Mouse (Mus musculus) layer of hippocampus, adult 8-10 months (tissue): Measurements from ENCODE around the gene Capns2. TPM values are rescaled to one million over a fixed set of nuclear protein-coding genes. Genes with fewer than 3 reads are reported as not detected.
"Not testable (repeated sequence)": the region's sequence is repeated elsewhere in the genome, so short reads cannot be mapped to it uniquely, and the experiment has no call there.

Experiments used
- DNase-seq, 2 experiments: peaks; one replicate each; pipeline ENCODE4 v3.0.0; 2022; ENCODE audit warnings: low spot score in 2 of 2
- total RNA-seq, 4 experiments: library from RNA; stranded (reverse); gene quantifications; 2 replicates each; pipeline ENCODE4 v1.2.4; 2022

Gene Capns2
- total RNA-seq = 1 to 10 TPM; 1.1 to 1.8 (median 1.4) TPM

DNA sequence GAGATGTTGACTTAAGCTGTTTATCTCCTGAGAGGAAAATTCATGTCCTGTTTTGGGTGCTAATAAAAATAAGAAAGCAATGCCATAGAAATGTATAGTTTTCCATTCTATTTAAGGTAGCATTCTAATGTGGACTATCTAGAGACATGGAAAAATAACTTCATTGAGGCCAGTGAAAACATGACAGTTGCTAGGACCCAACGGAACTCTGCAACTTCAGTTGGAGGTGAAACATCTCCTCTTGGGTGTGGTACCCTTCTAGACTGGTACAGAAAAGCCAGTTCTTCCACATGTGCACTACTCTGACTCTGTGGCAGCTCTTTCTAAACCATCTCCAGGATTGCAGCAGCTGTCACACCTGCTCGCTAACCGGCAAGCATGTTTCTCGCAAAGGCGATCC lies at the start of gene Capns2:
TSS of gene Capns2 (plus strand) at position 301 of the 400 bp plus-strand sequence.
- DNase-seq = no peak

DNA sequence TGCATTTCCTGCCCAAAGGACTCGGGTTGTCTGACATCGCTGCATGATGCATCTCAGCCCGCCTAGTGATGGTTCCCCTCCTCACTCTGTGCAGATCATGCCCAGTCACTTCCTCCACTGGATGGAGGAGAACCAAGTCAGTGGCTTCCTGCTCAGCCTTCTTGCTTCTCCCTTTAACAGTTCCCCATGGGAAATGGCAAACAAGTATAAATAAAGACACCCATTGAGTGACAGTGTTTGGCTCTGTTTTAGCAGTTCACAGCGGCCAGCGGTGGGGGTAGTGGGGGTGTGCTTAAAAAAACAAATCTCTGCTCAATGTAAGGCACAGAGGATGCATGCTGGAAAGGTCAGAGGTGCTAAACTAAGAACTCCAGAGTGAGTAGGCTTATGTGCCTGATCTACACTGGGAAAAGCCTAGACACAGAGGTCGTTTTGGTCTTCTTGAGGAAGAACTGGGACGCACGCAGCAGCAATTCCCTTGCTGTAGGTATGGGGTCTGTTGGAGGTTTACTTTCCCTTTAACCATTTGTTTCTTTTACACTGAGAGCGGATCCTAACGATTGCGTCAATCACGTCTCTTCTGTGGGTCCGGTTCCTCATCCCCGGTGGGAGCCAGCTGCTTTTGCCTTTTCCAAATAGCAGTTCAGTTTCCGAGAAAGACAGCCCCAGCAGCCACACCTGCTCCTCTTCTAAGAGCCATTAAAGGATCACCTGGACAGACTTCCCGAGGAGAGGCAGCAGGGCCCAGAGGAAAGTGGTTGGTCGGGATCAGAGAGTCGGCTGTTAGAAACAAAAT lies 47.8 kb upstream of the Capns2 start:
- DNase-seq = no peak

DNA sequence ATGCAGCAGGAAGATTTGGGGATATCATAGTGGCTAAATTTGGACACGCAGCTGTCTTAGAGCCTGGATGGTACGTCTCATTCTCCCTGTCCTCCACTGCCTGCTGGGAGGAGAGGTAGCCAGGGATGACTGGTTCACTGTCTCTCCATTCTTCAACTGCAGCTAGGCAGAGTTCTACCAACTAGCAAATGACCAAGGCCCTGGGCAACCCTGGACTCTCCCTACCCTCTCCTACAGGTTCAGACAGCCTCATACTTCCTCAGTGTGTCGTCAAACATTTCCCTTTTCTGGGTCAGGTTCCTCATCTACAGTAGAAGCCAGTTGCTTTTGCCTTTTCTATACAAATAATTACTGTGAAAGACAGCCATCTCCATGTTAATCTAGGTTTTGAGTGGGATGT lies 46.5 kb upstream of the Capns2 start:
- DNase-seq = no peak

DNA sequence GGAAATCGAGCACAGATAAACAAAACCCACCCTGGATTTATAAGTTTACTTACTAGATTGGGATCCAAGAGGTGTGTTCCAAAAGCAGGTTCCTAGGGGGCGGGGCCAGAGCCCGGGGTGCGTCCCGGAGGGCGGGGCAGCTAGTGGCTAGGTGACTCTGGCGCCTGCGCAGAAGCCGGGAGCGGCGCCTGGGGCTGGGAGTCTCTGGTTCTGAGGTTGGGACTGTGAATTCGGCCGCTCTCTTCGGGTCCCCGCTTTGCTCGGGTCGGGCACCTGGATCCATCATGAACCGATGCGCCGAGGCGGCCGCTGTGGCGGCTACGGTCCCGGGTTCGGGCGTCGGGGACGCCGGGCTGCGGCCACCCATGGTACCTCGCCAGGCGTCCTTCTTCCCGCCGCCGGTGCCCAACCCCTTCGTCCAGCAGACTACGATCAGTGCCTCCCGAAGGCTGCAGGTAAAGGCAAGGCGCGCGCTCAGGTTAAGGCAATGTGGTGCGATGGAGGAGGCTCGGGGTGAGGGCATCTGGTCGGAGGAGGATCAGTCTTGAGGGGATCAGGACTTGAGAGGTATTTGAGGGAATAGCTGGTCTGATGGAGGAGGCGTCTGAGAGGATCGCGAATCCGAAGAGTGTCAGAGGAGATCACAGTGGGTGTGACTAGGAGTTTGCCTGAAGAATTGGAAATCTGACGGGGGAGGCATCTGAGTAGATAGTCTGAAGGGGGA lies 45.9 kb upstream of the Capns2 start, which contains the start of gene Lpcat2:
TSS of gene Lpcat2 (plus strand) at position 169 of the 724 bp plus-strand sequence.
- peak; percentile 48 to 73 for DNase-seq

DNA sequence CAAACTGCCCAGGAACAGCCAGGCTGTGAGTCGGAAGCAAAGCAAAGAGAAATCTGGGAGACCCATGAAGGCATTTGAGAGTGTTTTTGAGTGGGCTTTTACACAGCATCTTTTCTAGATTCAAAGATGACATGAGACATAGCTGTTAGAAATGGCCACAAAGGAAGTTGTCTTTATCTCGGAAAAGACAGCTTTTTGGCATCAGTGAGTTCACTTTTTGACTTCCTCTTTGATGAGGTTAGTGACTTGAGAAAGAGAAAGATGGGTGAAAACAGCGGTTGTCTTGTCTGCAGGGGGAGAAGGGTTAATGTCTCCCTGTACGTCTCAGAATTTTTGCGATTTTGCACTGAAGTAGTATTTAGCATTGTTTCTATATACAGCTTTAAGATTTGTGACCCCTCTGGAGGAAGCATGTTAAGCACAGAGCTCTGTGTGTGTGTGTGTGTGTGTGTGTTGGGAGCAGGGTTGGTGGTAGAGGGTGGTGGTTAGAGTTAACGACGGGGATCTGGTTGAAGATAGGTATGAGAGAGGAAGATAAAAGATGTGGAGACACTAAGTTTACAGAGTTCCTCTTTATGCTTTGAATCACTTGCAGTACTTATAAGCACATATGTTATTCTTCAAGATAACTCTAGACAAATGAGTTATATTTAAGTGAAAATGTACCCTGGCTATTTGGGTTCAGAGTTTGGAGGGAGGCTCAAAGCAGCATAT lies 44.8 kb upstream of the Capns2 start:
- no peak for DNase-seq

DNA sequence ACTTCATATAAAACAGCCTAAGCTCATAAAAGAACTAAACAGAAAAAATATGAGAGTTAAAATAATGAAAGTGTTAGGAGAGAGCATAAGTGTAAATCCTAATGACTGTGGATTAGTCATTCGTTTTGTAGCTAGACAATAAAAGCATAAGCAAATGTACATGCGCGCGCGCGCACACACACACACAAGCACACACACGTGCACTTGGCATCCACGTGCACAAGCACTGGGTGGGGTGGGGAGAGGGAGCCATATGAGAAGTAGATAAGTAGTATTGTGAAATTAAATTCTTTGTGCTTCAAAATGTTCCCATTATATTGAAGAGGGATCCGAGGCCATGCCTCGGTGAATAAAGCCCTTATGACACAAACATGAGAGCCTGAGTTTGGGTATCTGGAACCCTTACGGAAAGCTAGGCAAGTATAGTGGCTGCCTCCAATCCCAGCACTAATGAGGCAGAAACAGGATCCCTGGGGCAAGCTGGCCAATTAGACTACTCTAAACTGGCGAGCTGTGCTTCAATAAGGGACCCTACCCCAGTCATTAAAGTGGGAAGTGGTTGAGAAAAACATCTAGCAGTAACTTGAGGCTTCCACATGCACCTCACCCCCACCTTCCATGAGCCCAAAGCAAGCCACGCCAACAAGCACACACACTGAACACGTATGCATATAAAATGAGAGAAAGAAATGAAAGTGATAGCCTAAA lies 42.6 kb upstream of the Capns2 start:
- DNase-seq = no peak

DNA sequence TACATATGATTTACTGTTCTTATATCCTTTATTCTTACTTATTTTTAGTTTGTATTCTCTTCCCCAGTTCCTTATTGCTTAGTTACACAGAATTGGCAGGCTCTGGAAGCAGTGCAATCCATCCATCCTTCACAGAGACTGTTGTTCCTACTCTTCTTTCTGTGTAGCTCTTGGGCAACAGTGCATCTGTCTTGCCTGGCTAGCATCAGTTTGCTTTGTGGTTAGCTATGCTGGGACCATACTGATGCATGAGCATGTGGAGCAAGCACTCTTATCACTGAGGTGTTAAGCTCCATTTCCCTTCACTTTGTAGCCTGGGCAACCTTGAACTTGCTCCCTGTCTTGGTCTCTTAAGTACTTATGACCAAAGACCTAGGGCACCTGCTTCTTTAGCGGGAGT lies 39.2 kb upstream of the Capns2 start:
- no peak for DNase-seq

DNA sequence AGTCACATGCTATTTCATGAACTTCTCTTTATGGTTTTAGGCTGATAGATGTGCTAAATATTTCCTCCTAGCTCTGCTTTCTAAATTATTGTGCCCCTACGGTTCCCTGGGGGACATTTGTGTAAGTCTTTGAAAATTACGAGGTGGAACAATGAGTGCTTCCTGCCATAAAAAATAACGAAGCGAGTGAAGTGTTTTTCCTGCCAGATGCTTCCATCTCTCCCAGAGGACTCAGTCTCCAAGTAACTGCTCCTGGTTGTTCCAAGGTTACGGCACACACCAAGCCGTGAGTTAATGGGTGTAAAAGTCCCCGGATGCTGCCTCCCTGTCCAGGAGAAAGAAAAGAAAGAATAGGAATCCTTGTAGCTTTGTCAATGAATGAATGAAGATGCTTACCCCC lies 30.9 kb upstream of the Capns2 start:
- no peak for DNase-seq

DNA sequence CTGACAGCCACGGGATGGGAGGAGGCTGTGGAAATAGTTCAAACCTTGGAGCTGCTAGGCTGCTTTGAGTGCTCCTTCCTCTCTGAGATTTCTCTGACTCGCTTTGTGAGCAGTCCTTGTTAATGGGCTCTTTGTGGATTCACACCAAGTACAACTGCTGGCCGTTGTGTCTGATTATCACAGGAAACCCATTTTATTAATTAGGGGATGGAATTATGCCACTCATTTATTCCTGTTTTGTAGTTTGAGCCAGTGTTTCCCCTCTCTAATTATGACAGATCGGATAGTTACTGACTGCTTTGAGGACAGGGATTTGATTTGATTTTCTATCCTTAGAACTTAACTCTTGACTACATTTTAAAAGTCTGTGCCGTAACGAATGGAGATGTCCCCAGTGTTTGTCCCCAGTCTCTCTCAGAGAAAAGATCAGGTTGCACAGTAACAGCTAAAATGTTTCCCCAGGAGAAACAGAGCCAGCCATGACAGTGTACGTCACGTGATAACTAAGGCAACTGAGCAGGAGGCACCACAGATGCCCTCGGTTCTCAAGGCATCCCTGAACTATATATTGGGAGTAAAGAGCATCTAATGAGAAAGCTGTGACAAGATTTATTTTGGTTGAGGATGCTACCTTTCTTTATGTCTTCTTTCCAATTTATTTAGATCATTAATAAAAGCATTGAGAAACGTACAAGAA lies 29.0 kb upstream of the Capns2 start:
- DNase-seq = no peak

DNA sequence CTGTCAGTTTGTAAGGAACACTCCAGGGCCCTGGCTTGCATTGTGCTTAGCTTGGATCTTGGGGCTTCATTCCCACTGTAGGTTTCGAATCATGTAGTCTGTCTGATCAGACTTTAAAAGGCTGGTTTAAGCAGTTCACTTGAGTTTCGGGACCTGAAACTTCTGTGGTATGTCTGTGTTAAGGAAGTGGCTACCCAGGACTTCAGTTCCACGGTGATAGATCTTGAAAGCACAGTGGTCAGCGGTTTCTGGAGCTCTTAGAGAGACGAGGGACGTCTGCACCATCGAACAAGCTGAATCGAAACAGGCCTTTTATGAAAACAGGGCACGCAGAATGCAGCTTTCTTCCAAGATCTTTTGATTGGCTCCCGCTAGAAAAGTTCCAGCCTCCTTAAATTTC lies 25.4 kb upstream of the Capns2 start:
- DNase-seq = no peak

DNA sequence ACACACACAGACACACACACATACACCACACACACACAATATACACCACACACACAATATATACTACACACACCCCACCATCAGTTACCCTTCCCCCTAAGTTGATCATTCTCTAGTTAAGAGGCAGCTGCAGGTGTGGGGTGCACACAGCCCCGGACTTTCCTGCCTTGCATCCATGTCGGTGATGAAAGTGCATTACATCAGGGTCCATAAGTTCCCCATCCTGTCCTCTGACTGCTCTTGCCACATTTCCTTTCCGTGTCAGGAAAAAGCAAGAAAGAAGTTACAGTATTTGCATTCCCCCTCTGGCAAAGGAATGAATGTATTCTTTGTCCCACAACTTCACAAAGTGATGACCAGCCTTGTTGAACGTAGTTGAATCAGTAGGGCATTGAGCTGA lies 20.0 kb upstream of the Capns2 start:
- no peak for DNase-seq

DNA sequence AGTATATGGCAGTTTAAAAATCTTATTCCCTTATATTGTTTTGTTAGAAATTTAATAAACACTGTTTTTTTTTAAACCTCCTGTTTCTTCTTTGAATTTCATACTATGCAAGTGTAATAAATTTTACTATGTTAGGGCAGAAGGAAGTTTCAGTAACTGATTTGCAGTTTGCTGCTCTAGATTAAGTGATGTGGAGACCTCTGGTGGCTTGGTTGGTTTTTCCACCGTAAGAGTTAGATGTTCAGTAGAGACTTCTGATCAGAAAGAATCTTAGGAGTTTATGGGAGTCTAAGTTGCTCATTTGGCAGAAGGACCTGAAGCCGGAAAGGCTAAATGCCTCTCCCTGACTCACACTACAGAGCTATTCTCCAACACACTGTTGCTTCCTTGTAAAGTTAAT lies 17.4 kb upstream of the Capns2 start:
- peak in 1 of 2 experiments; percentile 21 for DNase-seq

DNA sequence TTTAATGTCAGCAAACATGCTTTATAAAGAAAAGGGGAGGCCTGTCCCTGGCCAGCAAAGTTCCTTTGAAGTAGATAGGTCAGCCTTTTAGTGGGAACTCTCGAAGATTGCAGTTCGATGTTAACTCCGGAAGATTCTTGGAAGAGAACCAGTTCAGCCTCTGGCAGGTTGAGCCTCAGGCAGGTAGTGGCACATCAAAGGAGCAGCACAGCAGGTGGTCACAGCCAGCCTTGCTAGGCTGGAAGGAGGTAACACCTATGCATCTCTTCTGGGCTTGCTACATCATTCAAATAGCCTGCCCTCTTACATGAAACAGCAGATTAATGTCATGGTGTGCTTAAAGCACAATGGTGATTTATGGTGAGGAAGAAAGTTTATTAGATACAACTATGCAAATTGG lies 9.0 kb upstream of the Capns2 start:
- DNase-seq = not testable (repeated sequence)

DNA sequence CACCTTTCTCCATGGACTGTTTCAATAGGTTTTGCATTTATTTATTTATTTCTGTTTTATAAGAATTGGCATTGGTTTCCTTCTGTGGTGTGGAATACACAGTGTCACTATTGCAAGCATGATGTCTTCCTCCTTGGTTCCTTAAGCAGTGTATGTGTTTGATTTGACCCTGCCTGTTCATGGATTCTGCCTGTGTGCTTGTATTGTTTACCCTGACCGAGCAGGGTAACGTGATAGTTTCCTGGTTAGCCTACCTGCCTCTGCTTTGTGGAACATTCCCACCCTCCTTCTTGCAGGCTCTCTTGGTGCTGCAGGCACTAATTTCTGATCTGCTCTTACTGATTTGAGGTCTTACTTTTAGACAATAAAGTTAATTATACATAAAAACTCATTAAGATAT lies 7.3 kb upstream of the Capns2 start:
- no peak for DNase-seq

DNA sequence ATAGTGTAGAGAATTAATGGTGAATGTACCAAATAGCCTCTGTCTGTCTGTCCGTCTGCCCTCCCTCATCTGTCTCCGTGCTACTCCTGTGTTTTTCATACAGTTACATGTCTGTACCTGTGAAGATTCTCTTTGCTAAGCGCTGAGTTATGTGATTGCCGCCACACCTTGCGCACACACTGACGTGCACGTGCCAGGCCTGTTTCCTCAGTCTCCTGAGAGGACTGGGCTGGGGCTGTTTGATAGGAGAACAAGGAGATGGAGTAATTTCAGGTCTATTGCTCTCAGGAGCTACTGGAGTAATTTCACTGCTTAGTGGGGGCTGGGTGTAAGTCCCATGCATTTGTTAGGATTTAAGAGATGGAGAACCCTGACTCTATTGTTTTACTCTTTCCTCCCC lies 6.2 kb upstream of the Capns2 start:
- no peak for DNase-seq

DNA sequence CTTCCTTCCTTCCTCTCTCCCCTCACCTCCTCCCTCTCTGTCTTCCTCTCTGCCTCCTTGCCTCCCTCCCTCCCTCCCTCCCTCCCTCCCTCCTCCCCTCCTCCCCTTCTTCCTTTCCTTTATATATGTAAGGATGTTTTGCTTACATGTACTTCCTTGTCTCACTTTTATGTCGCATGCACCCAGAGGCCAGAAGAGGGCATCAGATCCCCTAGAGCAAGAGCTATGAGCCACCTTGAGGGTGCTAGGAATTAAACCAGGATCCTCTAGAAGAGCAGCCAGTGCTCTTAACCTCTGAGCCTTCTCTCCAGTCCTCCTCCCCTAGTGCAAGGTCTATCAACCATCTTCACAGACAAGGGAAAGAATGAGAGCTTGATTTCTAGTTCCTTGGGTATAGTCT lies 5.2 kb upstream of the Capns2 start:
- no peak for DNase-seq

DNA sequence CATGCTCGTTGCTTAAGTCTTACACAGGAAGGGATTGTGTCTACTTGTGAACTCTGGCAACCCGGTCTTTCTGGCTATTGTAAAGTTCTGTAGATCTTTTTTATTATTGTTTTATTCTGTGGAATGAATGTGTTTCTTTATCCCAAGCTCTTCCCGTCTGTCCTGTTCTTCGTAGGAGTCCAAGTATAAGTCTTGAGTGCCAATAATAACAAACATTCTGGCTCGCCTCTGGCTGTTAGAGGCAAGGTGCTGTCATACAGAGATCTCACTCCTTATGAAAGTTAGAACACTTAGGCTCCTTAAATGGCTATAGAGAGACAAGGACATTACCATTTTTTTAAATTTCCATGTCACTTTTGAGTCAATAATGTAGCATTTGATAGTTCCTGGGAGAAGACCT lies 4.6 kb upstream of the Capns2 start:
- DNase-seq = no peak

DNA sequence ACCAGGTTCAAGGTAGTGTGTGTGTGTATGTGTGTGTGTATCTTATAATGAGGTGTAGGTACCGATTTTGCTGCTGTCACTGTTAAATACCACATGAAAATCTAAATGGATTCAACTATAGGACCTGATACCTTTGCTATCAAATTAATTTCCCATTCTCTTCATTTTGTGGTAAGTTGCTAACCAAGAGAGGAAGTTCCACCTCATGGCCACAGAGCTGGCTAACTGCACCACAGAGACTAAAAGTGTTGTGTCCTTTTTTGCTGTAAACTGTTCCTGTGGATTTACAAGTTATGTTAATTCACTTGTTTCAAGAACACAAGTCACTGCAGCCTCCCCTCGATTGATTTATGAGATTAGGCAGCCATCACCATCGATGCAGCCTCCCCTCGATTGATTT lies 3.4 kb upstream of the Capns2 start:
- no peak for DNase-seq

DNA sequence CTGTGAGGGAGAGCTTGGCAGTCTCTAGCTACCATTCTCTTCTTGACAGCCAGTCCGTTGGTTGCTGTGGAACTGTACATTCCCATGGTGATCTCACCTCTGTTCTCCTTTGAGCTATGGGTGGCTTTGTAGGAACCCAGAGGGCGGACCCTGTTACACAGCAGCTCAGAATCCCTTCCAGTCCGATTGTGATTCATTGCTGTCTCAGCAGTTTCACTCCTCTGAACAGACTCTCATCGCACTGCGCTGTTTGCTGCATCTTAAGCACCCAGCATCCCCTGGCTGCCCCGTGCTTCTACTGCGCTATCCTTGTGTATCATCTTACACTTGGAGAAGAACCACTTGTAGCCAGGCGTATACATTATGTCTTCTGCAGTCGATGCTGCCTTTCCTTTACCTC lies 1.6 kb upstream of the Capns2 start:
- DNase-seq = no peak

DNA sequence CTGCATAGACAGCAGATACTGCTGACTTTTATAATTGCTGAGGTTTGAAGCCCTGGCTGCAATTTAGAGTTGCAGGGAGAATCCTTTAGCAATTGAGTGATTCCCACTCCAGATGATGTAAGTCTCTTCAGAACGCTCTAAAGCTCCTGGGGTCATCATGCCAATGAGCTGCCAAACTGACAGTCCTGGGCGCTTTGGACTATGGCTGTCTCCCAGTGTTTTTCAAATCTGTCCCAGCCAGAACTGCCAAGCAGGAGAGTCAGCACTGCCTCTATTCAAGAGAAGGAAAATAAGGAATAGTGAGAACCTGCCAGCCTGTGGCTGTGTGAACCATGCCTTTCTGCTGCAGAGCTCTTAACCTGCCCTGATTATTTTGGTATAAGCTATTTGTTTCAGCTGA lies 1.8 kb downstream of the Capns2 start:
- no peak for DNase-seq
